Mouse (Mus musculus) heart, embryonic 14.5 days (tissue): ENCODE data around the gene Ndufaf3. TPM values are rescaled to one million over a fixed set of nuclear protein-coding genes. Genes with fewer than 3 reads are reported as not detected.

Experiments used
- ATAC-seq: fragments of 200-750 bp; cut with Nextera tagmentation; 2 replicates; pipeline ENCODE4 v1.8.0; 2017; ENCODE audit warnings: low read depth, moderate TSS enrichment; ENCODE audit not compliant: insufficient number of reproducible peaks, insufficient read depth, low FRiP score
- H3K27ac ChIP-seq, 2 experiments: fragments of 200-500 bp in 1 of 2; fragments of 300-500 bp in 1 of 2; sonication (generic) in 1 of 2; replicated peaks in 1 of 2; 2 replicates each; pipeline ENCODE4 v1.5.1; 2012 to 2014; ENCODE audit warnings: low read depth in 2 of 2, low read length in 2 of 2, control low read depth in 1 of 2, mild to moderate bottlenecking in 1 of 2, mixed read lengths in 1 of 2; ENCODE audit not compliant: control insufficient read depth in 1 of 2, insufficient read depth in 1 of 2
- H3K27me3 ChIP-seq: fragments of 300-500 bp; sonication (generic); 2 replicates; pipeline ENCODE4 v1.6.1; 2014; ENCODE audit warnings: mild to moderate bottlenecking, low read length, control low read depth; ENCODE audit not compliant: control insufficient read depth, insufficient read depth
- H3K36me3 ChIP-seq: fragments of 300-500 bp; sonication (generic); 2 replicates; pipeline ENCODE4 v1.6.1; 2014; ENCODE audit warnings: mild to moderate bottlenecking, control low read depth, low read length, mixed read lengths; ENCODE audit not compliant: control insufficient read depth, insufficient read depth
- H3K4me1 ChIP-seq, 2 experiments: fragments of 200-500 bp in 1 of 2; fragments of 300-500 bp in 1 of 2; sonication (generic) in 1 of 2; 2 replicates each; pipeline ENCODE4 v1.6.1; 2012 to 2014; ENCODE audit warnings: low read length in 2 of 2, control low read depth in 1 of 2, mixed read lengths in 1 of 2; ENCODE audit not compliant: control insufficient read depth in 2 of 2, insufficient read depth in 2 of 2
- H3K4me2 ChIP-seq: fragments of 300-500 bp; sonication (generic); 2 replicates; pipeline ENCODE4 v1.6.1; 2014; ENCODE audit warnings: mild to moderate bottlenecking, low read length
- H3K4me3 ChIP-seq, 2 experiments: fragments of 200-500 bp in 1 of 2; fragments of 300-500 bp in 1 of 2; sonication (generic) in 1 of 2; 2 replicates each; pipeline ENCODE4 v1.5.1; 2012 to 2014; ENCODE audit warnings: low read length in 2 of 2, mild to moderate bottlenecking in 2 of 2, control low read depth in 1 of 2, low read depth in 1 of 2, moderate library complexity in 1 of 2; ENCODE audit not compliant: control insufficient read depth in 1 of 2, insufficient read depth in 1 of 2
- H3K9ac ChIP-seq: fragments of 300-500 bp; sonication (generic); 2 replicates; pipeline ENCODE4 v1.6.1; 2014; ENCODE audit warnings: mild to moderate bottlenecking, low read length
- H3K9me3 ChIP-seq: fragments of 300-500 bp; sonication (generic); 2 replicates; pipeline ENCODE4 v1.6.1; 2016; ENCODE audit warnings: low read length, control low read depth; ENCODE audit not compliant: control insufficient read depth
- WGBS: fragments of 180-500 bp; shearing (Covaris S2); extraction: QIAGEN DNeasy Blood & Tissue Kit; methylation state at CpG from one replicate; pipeline ENCODE4 v1.1.7; 2014; 5-methylcytosine and 5-hydroxymethylcytosine counted together
- polyA plus RNA-seq: library from polyadenylated mRNA; unstranded; fragments of >200 nt; fragmentation: Nextera tagmentation; extraction: Ambion mirVana; gene quantifications from 2 replicates; pipeline ENCODE4 v1.2.1, GENCODE M21; 2014

Gene Ndufaf3
- polyA plus RNA-seq, 1 experiment from 2014 or later, result 78.1 TPM

GRCm38 (mm10) chr9:108596998-108597764 is 29.9 kb upstream of the Ndufaf3 start, which contains the start of gene P4htm:
Gene P4htm (minus strand): TSS chr9:108597667.
- H3K27ac ChIP-seq, result peak within 1 kb of the TSS; percentile 62 to 71
- H3K4me3 ChIP-seq, result peak within 1 kb of the TSS; percentile 62 to 86
- peaks cover 12 to 18% of the 10 kb centered on the region in 2 experiments for H3K4me1 ChIP-seq
- H3K36me3 ChIP-seq, result peaks cover 7% of the 10 kb centered on the region
- H3K9me3 ChIP-seq, result no peaks in the 10 kb centered on the region
- 1% methylated on average over 68 of the region's 69 CpGs for WGBS
- peak; percentile 75 for ATAC-seq
- peak within 1 kb of the TSS; percentile 88 for H3K9ac ChIP-seq
- no peaks in the 10 kb centered on the region for H3K27me3 ChIP-seq
- peak within 1 kb of the TSS; percentile 87 for H3K4me2 ChIP-seq

GRCm38 (mm10) chr9:108594354-108594753 is 27.1 kb upstream of the Ndufaf3 start:
- Histone ChIP-seq H3K27me3 (no peaks in the 10 kb centered on the region), H3K4me3 (no peak overlapping the region), H3K9me3 (no peaks in the 10 kb centered on the region), H3K4me2 (peak overlapping the region; percentile 47), H3K36me3 (peaks cover 9% of the 10 kb centered on the region; the same call in 1 of the 2 replicates), H3K27ac (peak overlapping the region; percentile 72 to 91), H3K9ac (peak overlapping the region; percentile 56; the same call in 1 of the 2 replicates), H3K4me1 (peaks cover 12 to 16% of the 10 kb centered on the region in 2 experiments)
- WGBS, result 15% methylated on average over 3 of the region's 3 CpGs
- ATAC-seq, result no peak

GRCm38 (mm10) chr9:108591462-108591861 is 24.2 kb upstream of the Ndufaf3 start:
- peaks cover 9% of the 10 kb centered on the region; the same call in 1 of the 2 replicates for H3K36me3 ChIP-seq
- H3K4me2 ChIP-seq, result no peak overlapping the region
- H3K4me1 ChIP-seq, result peaks cover 33 to 43% of the 10 kb centered on the region in 2 experiments
- 75% methylated on average over 4 of the region's 4 CpGs for WGBS
- ATAC-seq, result no peak
- no peak overlapping the region for H3K9ac ChIP-seq
- H3K27me3 ChIP-seq, result no peaks in the 10 kb centered on the region
- H3K4me3 ChIP-seq, result no peak overlapping the region
- H3K27ac ChIP-seq, result no peak overlapping the region
- H3K9me3 ChIP-seq, result no peaks in the 10 kb centered on the region

- Histone ChIP-seq H3K36me3 (peaks cover 9% of the 10 kb centered on the region; the same call in 1 of the 2 replicates), H3K27me3 (no peaks in the 10 kb centered on the region), H3K4me3 (no peak overlapping the region), H3K4me2 (no peak overlapping the region), H3K4me1 (peaks cover 31 to 40% of the 10 kb centered on the region in 2 experiments), H3K9me3 (no peaks in the 10 kb centered on the region), H3K27ac (peak overlapping the region in 1 of 2 experiments; percentile 92; a peak in 1 of 4 replicates), H3K9ac (no peak overlapping the region)
- WGBS, result 68% methylated on average over 5 of the region's 5 CpGs
- no peak for ATAC-seq
Observed at GRCm38 (mm10) chr9:108589229-108589628, 22.0 kb upstream of the Ndufaf3 start.

- peaks cover 10% of the 10 kb centered on the region for H3K36me3 ChIP-seq
- H3K27ac ChIP-seq, result peak overlapping the region; percentile 87 to 92
- peak overlapping the region; percentile 51 for H3K9ac ChIP-seq
- no peaks in the 10 kb centered on the region for H3K27me3 ChIP-seq
- peak; percentile 94 for ATAC-seq
- peak overlapping the region; percentile 29 to 34 for H3K4me3 ChIP-seq
- peaks cover 35 to 45% of the 10 kb centered on the region in 2 experiments for H3K4me1 ChIP-seq
- H3K9me3 ChIP-seq, result no peaks in the 10 kb centered on the region
- peak overlapping the region; percentile 59 for H3K4me2 ChIP-seq
- WGBS, result 2% methylated on average over 14 of the region's 14 CpGs
Observed at GRCm38 (mm10) chr9:108587571-108588180, 20.4 kb upstream of the Ndufaf3 start.

GRCm38 (mm10) chr9:108579344-108579690 is 12.1 kb upstream of the Ndufaf3 start:
- peak overlapping the region; percentile 66 for H3K4me2 ChIP-seq
- no peaks in the 10 kb centered on the region for H3K9me3 ChIP-seq
- H3K27ac ChIP-seq, result peak overlapping the region; percentile 72 to 92
- no peaks in the 10 kb centered on the region for H3K27me3 ChIP-seq
- H3K4me1 ChIP-seq, result peaks cover 32 to 42% of the 10 kb centered on the region in 2 experiments
- ATAC-seq, result no peak
- WGBS, result 42% methylated on average over 5 of the region's 5 CpGs
- H3K36me3 ChIP-seq, result peaks cover 44% of the 10 kb centered on the region
- H3K4me3 ChIP-seq, result peak overlapping the region in 1 of 2 experiments; percentile 73; a peak in 2 of 4 replicates
- peak overlapping the region; percentile 67 for H3K9ac ChIP-seq

GRCm38 (mm10) chr9:108578545-108579343 is 11.5 kb upstream of the Ndufaf3 start, which contains the start of gene Wdr6:
Gene Wdr6 (minus strand): TSS chr9:108578739.
- peaks cover 50% of the 10 kb centered on the region for H3K36me3 ChIP-seq
- 7% methylated on average over 51 of the region's 51 CpGs for WGBS
- peak; percentile 95 for ATAC-seq
- no peaks in the 10 kb centered on the region for H3K9me3 ChIP-seq
- peak within 1 kb of the TSS; percentile 92 to 94 for H3K27ac ChIP-seq
- H3K27me3 ChIP-seq, result no peaks in the 10 kb centered on the region
- H3K4me1 ChIP-seq, result peaks cover 32 to 43% of the 10 kb centered on the region in 2 experiments
- peak within 1 kb of the TSS; percentile 66 for H3K4me2 ChIP-seq
- peak within 1 kb of the TSS; percentile 73 to 93 for H3K4me3 ChIP-seq
- H3K9ac ChIP-seq, result peak within 1 kb of the TSS; percentile 91
